Mouse (Mus musculus) heart, postnatal 0 days (tissue): Measurements from ENCODE around the gene Slc22a8.

Experiments used
- CTCF ChIP-seq: IDR thresholded peaks from 2 replicates; pipeline ENCODE4 v1.5.1; 2016; ENCODE audit warnings: antibody characterized with exemption, control low read depth, low read depth
- EP300 ChIP-seq: IDR thresholded peaks from 2 replicates; pipeline ENCODE4 v1.6.1; 2016; ENCODE audit warnings: antibody characterized with exemption, low read depth

- TF ChIP-seq CTCF: no peak
- no peak for TF ChIP-seq EP300
Observed at GRCm38 (mm10) chr19:8613111-8613510, 22.1 kb downstream of the Slc22a8 start.
